Mouse (Mus musculus) limb, embryonic 11.5 days (tissue): ENCODE results near the gene Gatad2b. TPM values are rescaled to one million over a fixed set of nuclear protein-coding genes. Genes with fewer than 3 reads are reported as not detected.

Source experiments
- microRNA-seq: library from miRNA; unstranded; fragments of <30 nt; microRNA quantifications from one replicate; pipeline ENCODE4, GENCODE M21; 2016
- polyA plus RNA-seq: library from polyadenylated mRNA; unstranded; fragments of >200 nt; fragmentation: Nextera tagmentation; extraction: Ambion mirVana; gene quantifications from 2 replicates; pipeline ENCODE4 v1.2.1, GENCODE M21; 2014

The Gatad2b gene
- polyA plus RNA-seq, 1 experiment from 2014 or later = 16.2 TPM

Small RNAs within 50 kb of the gene (microRNA-seq; reads per million reads assigned to microRNA genes)
- gene Mir7012 = not detected

Other genes with a start within 250 kb of the Gatad2b start
- 160 and 175 TPM in 2 replicates for gene 4933434E20Rik, start 241.5 kb upstream of the Gatad2b start, polyA plus RNA-seq
- 238 and 289 TPM in 2 replicates for gene Ubap2l, start 240.6 kb upstream of the Gatad2b start, polyA plus RNA-seq
- gene Tpm3, start 220.5 kb upstream of the Gatad2b start, polyA plus RNA-seq = 578 and 605 TPM in 2 replicates
- 0.49 and 0.72 TPM in 2 replicates for gene Nup210l, start 189.0 kb upstream of the Gatad2b start, polyA plus RNA-seq
- 1,463 and 1,516 TPM in 2 replicates for gene Rps27, start 79.5 kb upstream of the Gatad2b start, polyA plus RNA-seq
- 15.4 and 16.9 TPM in 2 replicates for gene Rab13, start 79.5 kb upstream of the Gatad2b start, polyA plus RNA-seq
- 79.5 and 80.1 TPM in 2 replicates for gene Jtb, start 61.6 kb upstream of the Gatad2b start, polyA plus RNA-seq
- gene Creb3l4, start 49.7 kb upstream of the Gatad2b start, polyA plus RNA-seq = 11.0 and 11.3 TPM in 2 replicates
- gene Slc39a1, start 45.0 kb upstream of the Gatad2b start, polyA plus RNA-seq = 58.0 and 58.3 TPM in 2 replicates
- gene Crtc2, start 39.0 kb upstream of the Gatad2b start, polyA plus RNA-seq = 16.7 TPM in 2 replicates
- 3.9 and 5.5 TPM in 2 replicates for gene Dennd4b, start 28.0 kb upstream of the Gatad2b start, polyA plus RNA-seq
- gene Slc27a3, start 96.8 kb downstream of the Gatad2b start, polyA plus RNA-seq = 24.0 and 28.7 TPM in 2 replicates
- gene Ints3, start 140.4 kb downstream of the Gatad2b start, polyA plus RNA-seq = 47.2 and 56.7 TPM in 2 replicates
- gene Npr1, start 172.7 kb downstream of the Gatad2b start, polyA plus RNA-seq = 2.0 and 2.3 TPM in 2 replicates
- 377 and 385 TPM in 2 replicates for gene Ilf2, start 182.9 kb downstream of the Gatad2b start, polyA plus RNA-seq
- gene Snapin, start 197.9 kb downstream of the Gatad2b start, polyA plus RNA-seq = 60.5 and 63.6 TPM in 2 replicates
- 125 and 129 TPM in 2 replicates for gene Chtop, start 216.3 kb downstream of the Gatad2b start, polyA plus RNA-seq
- gene S100a1, start 221.2 kb downstream of the Gatad2b start, polyA plus RNA-seq = 4.6 and 7.3 TPM in 2 replicates
- gene S100a13, start 221.3 kb downstream of the Gatad2b start, polyA plus RNA-seq = 11.8 and 12.6 TPM in 2 replicates
- not detected in 2 replicates for gene S100a14, start 233.7 kb downstream of the Gatad2b start, polyA plus RNA-seq
- 36.6 and 42.1 TPM in 2 replicates for gene S100a16, start 244.1 kb downstream of the Gatad2b start, polyA plus RNA-seq